Mouse (Mus musculus) hindbrain, postnatal 0 days (tissue): ENCODE results near the gene C7. TPM values are rescaled to one million over a fixed set of nuclear protein-coding genes. Genes with fewer than 3 reads are reported as not detected.

Experiments used
- ATAC-seq: fragments of 200-750 bp; cut with Nextera tagmentation; 2 replicates; pipeline ENCODE4 v1.8.0; 2017; ENCODE audit warnings: mild to moderate bottlenecking, moderate TSS enrichment, moderate library complexity
- DNase-seq: peaks from one replicate; pipeline ENCODE4 v3.0.0-alpha.2; 2015; ENCODE audit warnings: low spot score
- H3K27ac ChIP-seq: fragments of 300-500 bp; sonication (generic); 2 replicates; pipeline ENCODE4 v1.5.1; 2014; ENCODE audit warnings: mild to moderate bottlenecking
- H3K27me3 ChIP-seq: fragments of 300-500 bp; sonication (generic); 2 replicates; pipeline ENCODE4 v1.6.1; 2014; ENCODE audit warnings: low read length, mixed read lengths; ENCODE audit not compliant: insufficient read depth
- H3K36me3 ChIP-seq: fragments of 300-500 bp; sonication (generic); 2 replicates; pipeline ENCODE4 v1.6.1; 2014; ENCODE audit warnings: low read length, mixed read lengths; ENCODE audit not compliant: insufficient read depth
- H3K4me1 ChIP-seq: fragments of 300-500 bp; sonication (generic); 2 replicates; pipeline ENCODE4 v1.6.1; 2014; ENCODE audit warnings: antibody characterized with exemption, low read length, mixed read lengths; ENCODE audit not compliant: insufficient read depth
- H3K4me2 ChIP-seq: fragments of 300-500 bp; sonication (generic); 2 replicates; pipeline ENCODE4 v1.6.1; 2014; ENCODE audit warnings: low read depth, mild to moderate bottlenecking, low read length, moderate library complexity, mixed read lengths
- H3K4me3 ChIP-seq: fragments of 300-500 bp; sonication (generic); 2 replicates; pipeline ENCODE4 v1.5.1; 2014; ENCODE audit warnings: low read length
- H3K9ac ChIP-seq: fragments of 300-500 bp; sonication (generic); replicated peaks from 2 replicates; pipeline ENCODE4 v1.6.1; 2014; ENCODE audit warnings: mild to moderate bottlenecking, low read length, moderate library complexity, mixed read lengths
- H3K9me3 ChIP-seq: fragments of 300-500 bp; sonication (generic); 2 replicates; pipeline ENCODE4 v1.6.1; 2016; ENCODE audit warnings: low read length, mixed read lengths
- CTCF ChIP-seq: IDR thresholded peaks from 2 replicates; pipeline ENCODE4 v1.5.1; 2016; ENCODE audit warnings: antibody characterized with exemption, control low read depth, low read depth
- WGBS: fragments of 180-500 bp; shearing (Covaris S2); extraction: QIAGEN DNeasy Blood & Tissue Kit; methylation state at CpG from one replicate; pipeline ENCODE4 v1.1.7; 2014; 5-methylcytosine and 5-hydroxymethylcytosine counted together
- polyA plus RNA-seq: library from polyadenylated mRNA; unstranded; fragments of >200 nt; fragmentation: Nextera tagmentation; extraction: Ambion mirVana; gene quantifications from 2 replicates; pipeline ENCODE4 v1.2.1, GENCODE M21; 2015
- total RNA-seq: library from RNA; depleted of rRNA; stranded (reverse); fragments of >200 nt; gene quantifications from 2 replicates; pipeline ENCODE4 v1.2.3, GENCODE M21; 2014

C7 gene
- total and polyA plus RNA-seq, 2 experiments from 2014 or later, result 0.05 to 0.10 TPM

GRCm38 (mm10) chr15:5102312-5102711 lies 38.8 kb upstream of the C7 start:
- ATAC-seq (no peak), DNase-seq (no peak)
- Histone ChIP-seq H3K27ac (no peak overlapping the region), H3K9ac (no peak overlapping the region), H3K9me3 (no peaks in the 10 kb centered on the region), H3K4me3 (no peak overlapping the region), H3K4me1 (no peaks in the 10 kb centered on the region), H3K27me3 (no peaks in the 10 kb centered on the region), H3K4me2 (no peak overlapping the region), H3K36me3 (no peaks in the 10 kb centered on the region)
- no peak for TF ChIP-seq CTCF
- WGBS, result 95% methylated on average over 4 of the region's 4 CpGs

GRCm38 (mm10) chr15:5097376-5097775 lies 33.8 kb upstream of the C7 start:
- DNase-seq (no peak), ATAC-seq (no peak)
- Histone ChIP-seq H3K9ac (no peak overlapping the region), H3K4me1 (no peaks in the 10 kb centered on the region), H3K27ac (no peak overlapping the region), H3K9me3 (no peaks in the 10 kb centered on the region), H3K4me2 (no peak overlapping the region), H3K4me3 (no peak overlapping the region), H3K36me3 (no peaks in the 10 kb centered on the region), H3K27me3 (no peaks in the 10 kb centered on the region)
- 96% methylated on average over 1 of the region's 1 CpGs for WGBS
- no peak for TF ChIP-seq CTCF

GRCm38 (mm10) chr15:5095534-5096301 lies 32.2 kb upstream of the C7 start:
- no peaks in the 10 kb centered on the region for H3K4me1 ChIP-seq
- H3K4me3 ChIP-seq, result no peak overlapping the region
- WGBS, result 90% methylated on average over 11 of the region's 11 CpGs
- H3K27ac ChIP-seq, result no peak overlapping the region
- DNase-seq (no peak), ATAC-seq (no peak)
- no peak overlapping the region for H3K4me2 ChIP-seq
- no peak for TF ChIP-seq CTCF
- no peaks in the 10 kb centered on the region for H3K36me3 ChIP-seq
- H3K9me3 ChIP-seq, result no peaks in the 10 kb centered on the region
- no peaks in the 10 kb centered on the region for H3K27me3 ChIP-seq
- H3K9ac ChIP-seq, result no peak overlapping the region

- TF ChIP-seq CTCF, result no peak
- H3K27me3 ChIP-seq, result no peaks in the 10 kb centered on the region
- no peak overlapping the region for H3K4me3 ChIP-seq
- H3K4me1 ChIP-seq, result no peaks in the 10 kb centered on the region
- no peak overlapping the region for H3K27ac ChIP-seq
- no peak overlapping the region for H3K9ac ChIP-seq
- no peaks in the 10 kb centered on the region for H3K9me3 ChIP-seq
- DNase-seq (no peak), ATAC-seq (no peak)
- H3K4me2 ChIP-seq, result no peak overlapping the region
- H3K36me3 ChIP-seq, result no peaks in the 10 kb centered on the region
- 94% methylated on average over 10 of the region's 10 CpGs for WGBS
Measured at GRCm38 (mm10) chr15:5090131-5090530, 26.6 kb upstream of the C7 start.

GRCm38 (mm10) chr15:5088850-5089608 lies 25.5 kb upstream of the C7 start:
- TF ChIP-seq CTCF, result no peak
- Histone ChIP-seq H3K4me3 (no peak overlapping the region), H3K4me1 (no peaks in the 10 kb centered on the region), H3K27me3 (no peaks in the 10 kb centered on the region), H3K36me3 (no peaks in the 10 kb centered on the region), H3K27ac (no peak overlapping the region), H3K9ac (no peak overlapping the region), H3K9me3 (no peaks in the 10 kb centered on the region), H3K4me2 (no peak overlapping the region)
- DNase-seq, result peak; percentile 15
- ATAC-seq, result peak; percentile 83
- 53% methylated on average over 7 of the region's 7 CpGs for WGBS

- Histone ChIP-seq H3K9ac (no peak overlapping the region), H3K4me2 (no peak overlapping the region), H3K36me3 (no peaks in the 10 kb centered on the region), H3K27me3 (no peaks in the 10 kb centered on the region), H3K4me1 (no peaks in the 10 kb centered on the region), H3K4me3 (no peak overlapping the region), H3K27ac (no peak overlapping the region), H3K9me3 (no peaks in the 10 kb centered on the region)
- WGBS, result 20% methylated on average over 2 of the region's 2 CpGs
- DNase-seq (peak; percentile 64), ATAC-seq (no peak)
- TF ChIP-seq CTCF, result peak; percentile 60
Measured at GRCm38 (mm10) chr15:5086162-5086561, 22.6 kb upstream of the C7 start.

- H3K4me1 ChIP-seq, result no peaks in the 10 kb centered on the region
- H3K4me3 ChIP-seq, result no peak overlapping the region
- ATAC-seq (no peak), DNase-seq (no peak)
- no peak overlapping the region for H3K27ac ChIP-seq
- TF ChIP-seq CTCF, result no peak
- no peaks in the 10 kb centered on the region for H3K27me3 ChIP-seq
- H3K9ac ChIP-seq, result no peak overlapping the region
- no peaks in the 10 kb centered on the region for H3K36me3 ChIP-seq
- H3K4me2 ChIP-seq, result no peak overlapping the region
- WGBS, result 83% methylated on average over 1 of the region's 1 CpGs
- no peaks in the 10 kb centered on the region for H3K9me3 ChIP-seq
Measured at GRCm38 (mm10) chr15:5081235-5081634, 17.7 kb upstream of the C7 start.
